Comparison of ENCODE assay signal across 8 mouse cellular contexts in genomic region chr19:4099056-4099455, GRCm38 (mm10). TPM values are rescaled to one million over a fixed set of nuclear protein-coding genes. Genes with fewer than 3 reads are reported as not detected.
DNase-seq lines count a peak whose midpoint lies in the region; ATAC-seq and TF ChIP-seq lines count a peak whose summit lies in the region.

No protein-coding gene starts in this region.

- H3K9ac ChIP-seq in ES-E14 (ENCODE audit: insufficient read depth, low read depth, low read length, poor library complexity, severe bottlenecking), result no peak overlapping the region
- no peak overlapping the region for H3K9ac ChIP-seq in lung, embryonic 14.5 days

- peaks cover 0 to 11% of the 10 kb centered on the region in 2 experiments; a peak in 3 of 4 replicates for H3K4me1 ChIP-seq in ES-E14 (ENCODE audit: control insufficient read depth in 2 of 2, insufficient read depth in 2 of 2, low read length in 2 of 2, poor library complexity in 1 of 2)
- H3K4me1 ChIP-seq in lung, embryonic 14.5 days (ENCODE audit: insufficient read depth), result peaks cover 13% of the 10 kb centered on the region; the same call in 1 of the 2 replicates

- in situ Hi-C loops in ES-E14 (cut with MboI; ENCODE audit: low sequenced_read_pairs in 2 of 2, unreplicated experiment in 2 of 2), result no loop called here

- no peak overlapping the region for H3K27ac ChIP-seq in ES-E14 (ENCODE audit: insufficient read depth, low read depth, low read length, poor library complexity, severe bottlenecking)
- peak overlapping the region; percentile 82 for H3K27ac ChIP-seq in layer of hippocampus, adult 2 months
- peak overlapping the region; percentile 10; the same call in 1 of the 2 replicates for H3K27ac ChIP-seq in lung, embryonic 14.5 days (ENCODE audit: low read depth)

- peak; percentile 9; the same call in 1 of the 2 replicates for ATAC-seq in lung, embryonic 14.5 days (ENCODE audit: insufficient read depth)
- peak; percentile 44 for ATAC-seq in neutrophil, adult 5-6 weeks (ENCODE audit: extremely low read depth, insufficient number of reproducible peaks, low FRiP score, poor library complexity, severe bottlenecking)

- H3K27me3 ChIP-seq in lung, embryonic 14.5 days (ENCODE audit: insufficient read depth, low read length), result peaks cover 31% of the 10 kb centered on the region

- H3K4me2 ChIP-seq in lung, embryonic 14.5 days, result peak overlapping the region; percentile 87

- WGBS in lung, embryonic 14.5 days, result 7% methylated on average over 9 of the region's 9 CpGs

- H3K9me3 ChIP-seq in ES-E14 (ENCODE audit: control insufficient read depth, insufficient read depth, low read depth, low read length), result no peaks in the 10 kb centered on the region
- no peaks in the 10 kb centered on the region for H3K9me3 ChIP-seq in lung, embryonic 14.5 days (ENCODE audit: low read depth, low read length)

- H3K36me3 ChIP-seq in ES-E14 (ENCODE audit: control insufficient read depth, insufficient read depth, low read length, poor library complexity, severe bottlenecking), result peaks cover 6% of the 10 kb centered on the region
- H3K36me3 ChIP-seq in lung, embryonic 14.5 days (ENCODE audit: insufficient read depth), result no peaks in the 10 kb centered on the region

- peak; percentile 96 for TF ChIP-seq CTCF in layer of hippocampus, adult 2 months (conservative IDR thresholded peaks at IDR 0.05)
- TF ChIP-seq CTCF in lung, embryonic 14.5 days (IDR thresholded peaks at IDR 0.05; ENCODE audit: low read depth), result peak; percentile 97

- H3K4me3 ChIP-seq in ES-E14 (ENCODE audit: insufficient read depth in 1 of 2, low read depth in 1 of 2, low read length in 2 of 2, poor library complexity in 1 of 2, severe bottlenecking in 1 of 2), result no peak overlapping the region
- no peak overlapping the region for H3K4me3 ChIP-seq in layer of hippocampus, adult 2 months
- H3K4me3 ChIP-seq in lung, embryonic 14.5 days (ENCODE audit: low read depth, low read length), result peak overlapping the region; percentile 45; the same call in 1 of the 2 replicates

- peak; percentile 86 for DNase-seq in ES-E14 (ENCODE audit: low read depth, low spot score)
- DNase-seq in cerebellum, adult 11-12 months, result peak; percentile 93
- peak; percentile 89 for DNase-seq in forelimb bud, embryonic 11.5 days (ENCODE audit: low read depth, low spot score)
- DNase-seq in heart, postnatal 4 days, result peak; percentile 95
- peak; percentile 85 to 90 for DNase-seq in layer of hippocampus, adult 2 months (ENCODE audit: low spot score in 2 of 2)
- DNase-seq in lung, embryonic 14.5 days, result peak; percentile 97
- DNase-seq in testis, postnatal 14 days (ENCODE audit: low spot score), result peak; percentile 83

TF ChIP-seq in ES-E14, 5 proteins besides CTCF, POLR2A, EP300 and RAD21:
- TF ChIP-seq HCFC1 (IDR thresholded peaks at IDR 0.05; ENCODE audit: borderline replicate concordance, insufficient read depth, low read length) (no peak), ZC3H11A (IDR thresholded peaks at IDR 0.05; ENCODE audit: borderline replicate concordance, low read depth, low read length) (peak; percentile 46; the same call in 1 of the 2 replicates)

RNA-seq across cellular contexts. Expression of gene Pitpnm1, which starts 0.7 kb away (rescaled TPM):
- 10.5 and 17.2 TPM in 2 replicates for total RNA-seq in ES-E14 (2012; rRNA removed)
- 10 to 100 TPM; 41.8 to 42.9 TPM for total RNA-seq in heart, postnatal 4 days (2021)
- total RNA-seq in layer of hippocampus, adult 2 months (2021), result 100 to 1,000 TPM; 173 to 180 TPM
- 5.5 and 7.3 TPM in 2 replicates for polyA plus RNA-seq in lung, embryonic 14.5 days (2014; fragmentation: Nextera tagmentation; extraction: Ambion mirVana)
- 115 and 132 TPM in 2 replicates for total RNA-seq in neutrophil, adult 5-6 weeks (2017)

RNA-seq across cellular contexts. Expression of gene Cdk2ap2, which starts 2.1 kb away (rescaled TPM):
- total RNA-seq in ES-E14 (2012; rRNA removed), result 39.6 and 42.7 TPM in 2 replicates
- 10 to 100 TPM; 22.4 to 23.6 TPM for total RNA-seq in heart, postnatal 4 days (2021)
- total RNA-seq in layer of hippocampus, adult 2 months (2021), result 10 to 100 TPM; 29.5 to 33.9 TPM
- 76.6 and 76.8 TPM in 2 replicates for polyA plus RNA-seq in lung, embryonic 14.5 days (2014; fragmentation: Nextera tagmentation; extraction: Ambion mirVana)
- 202 and 205 TPM in 2 replicates for total RNA-seq in neutrophil, adult 5-6 weeks (2017)

RNA-seq across cellular contexts. Expression of gene Cabp2, which starts 17.7 kb away (rescaled TPM):
- total RNA-seq in ES-E14 (2012; rRNA removed), result not detected in 2 replicates
- total RNA-seq in heart, postnatal 4 days (2021), result not detected
- not detected for total RNA-seq in layer of hippocampus, adult 2 months (2021)
- polyA plus RNA-seq in lung, embryonic 14.5 days (2014; fragmentation: Nextera tagmentation; extraction: Ambion mirVana), result not detected in 2 replicates
- total RNA-seq in neutrophil, adult 5-6 weeks (2017), result not detected in 2 replicates

RNA-seq across cellular contexts. Expression of gene Aip, which starts 26.6 kb away (rescaled TPM):
- total RNA-seq in ES-E14 (2012; rRNA removed), result 26.9 and 27.9 TPM in 2 replicates
- 10 to 100 TPM; 54.6 to 55.7 TPM for total RNA-seq in heart, postnatal 4 days (2021)
- 100 to 1,000 TPM; 111 to 123 TPM for total RNA-seq in layer of hippocampus, adult 2 months (2021)
- polyA plus RNA-seq in lung, embryonic 14.5 days (2014; fragmentation: Nextera tagmentation; extraction: Ambion mirVana), result 93.5 and 94.5 TPM in 2 replicates
- 53.9 and 61.6 TPM in 2 replicates for total RNA-seq in neutrophil, adult 5-6 weeks (2017)

RNA-seq across cellular contexts. Expression of gene Gstp3, which starts 39.7 kb away (rescaled TPM):
- 3.4 and 3.9 TPM in 2 replicates for total RNA-seq in ES-E14 (2012; rRNA removed)
- total RNA-seq in heart, postnatal 4 days (2021), result not detected
- not detected for total RNA-seq in layer of hippocampus, adult 2 months (2021)
- polyA plus RNA-seq in lung, embryonic 14.5 days (2014; fragmentation: Nextera tagmentation; extraction: Ambion mirVana), result not detected in 2 replicates
- 22.6 and 23.6 TPM in 2 replicates for total RNA-seq in neutrophil, adult 5-6 weeks (2017)
